Mouse (Mus musculus): ENCODE measurements around the gene Foxa2.

The Foxa2 gene

GRCm38 (mm10) chr2:148038366-148039310, 8.1 kb downstream of the Foxa2 start:
- no peak for DNase-seq

- DNase-seq, result no peak
These were observed 10.1 kb downstream of the Foxa2 start for GRCm38 (mm10) chr2:148036611-148037160.

- DNase-seq, result no peak
These were observed 15.6 kb downstream of the Foxa2 start for GRCm38 (mm10) chr2:148030991-148031675.

- DNase-seq, result no peak
These were observed 16.2 kb downstream of the Foxa2 start for GRCm38 (mm10) chr2:148030613-148030935.

GRCm38 (mm10) chr2:148029751-148030612, 16.8 kb downstream of the Foxa2 start:
- DNase-seq, result no peak

- no peak for DNase-seq
These were observed 17.6 kb downstream of the Foxa2 start for GRCm38 (mm10) chr2:148029050-148029608.

GRCm38 (mm10) chr2:148026366-148026765, 20.4 kb downstream of the Foxa2 start:
- DNase-seq, result no peak

- DNase-seq, result no peak
These were observed 21.3 kb downstream of the Foxa2 start for GRCm38 (mm10) chr2:148025481-148025880.

GRCm38 (mm10) chr2:148024268-148024935, 22.4 kb downstream of the Foxa2 start:
- no peak for DNase-seq

GRCm38 (mm10) chr2:148023340-148023806, 23.4 kb downstream of the Foxa2 start:
- no peak for DNase-seq

- DNase-seq, result no peak
These were observed 24.7 kb downstream of the Foxa2 start for GRCm38 (mm10) chr2:148021919-148022570.

- DNase-seq, result no peak
These were observed 25.8 kb downstream of the Foxa2 start for GRCm38 (mm10) chr2:148021016-148021415.

- no peak for DNase-seq
These were observed 26.6 kb downstream of the Foxa2 start for GRCm38 (mm10) chr2:148020125-148020524.

- no peak for DNase-seq
These were observed 28.7 kb downstream of the Foxa2 start for GRCm38 (mm10) chr2:148017782-148018690.

GRCm38 (mm10) chr2:148013382-148013781, 33.4 kb downstream of the Foxa2 start:
- DNase-seq, result no peak

- no peak for DNase-seq
These were observed 37.7 kb downstream of the Foxa2 start for GRCm38 (mm10) chr2:148009049-148009448.

- no peak for DNase-seq
These were observed 41.9 kb downstream of the Foxa2 start for GRCm38 (mm10) chr2:148004554-148005521.

- DNase-seq, result no peak
These were observed 43.3 kb downstream of the Foxa2 start for GRCm38 (mm10) chr2:148003511-148003910.
